10 mouse cellular contexts compared by ENCODE assay signal in genomic region chr12:13129677-13130082, GRCm38 (mm10).
DNase-seq lines count a peak whose midpoint lies in the region; ATAC-seq lines count a peak whose summit lies in the region.
"Had no signal": no experiment of that assay in that cellular context is flagged by ENCODE, and none has a peak within 500 bp of the region (broad histone marks: within the 10 kb centered on the region; RNA-seq: fewer than 3 reads in every experiment).

No protein-coding gene starts in this region.

- H3K36me3 ChIP-seq in midbrain, embryonic 14.5 days (ENCODE audit: control insufficient read depth, insufficient read depth, low read length), result no peaks in the 10 kb centered on the region
- H3K36me3 ChIP-seq in midbrain, embryonic 10.5 days, result no peaks in the 10 kb centered on the region
- no peaks in the 10 kb centered on the region for H3K36me3 ChIP-seq in embryonic facial prominence, embryonic 11.5 days (replicated peaks; ENCODE audit: control insufficient read depth, insufficient read depth, low read depth, low read length)
- H3K36me3 ChIP-seq: embryonic facial prominence, embryonic 12.5 days had no signal

- no peak overlapping the region for H3K4me3 ChIP-seq in midbrain, embryonic 14.5 days (replicated peaks; ENCODE audit: low read depth, low read length)
- no peak overlapping the region for H3K4me3 ChIP-seq in midbrain, embryonic 10.5 days
- H3K4me3 ChIP-seq in embryonic facial prominence, embryonic 11.5 days (ENCODE audit: low read depth, low read length), result no peak overlapping the region
- H3K4me3 ChIP-seq: embryonic facial prominence, embryonic 12.5 days had no signal

- H3K9me3 ChIP-seq in midbrain, embryonic 14.5 days (ENCODE audit: control insufficient read depth, low read length), result no peaks in the 10 kb centered on the region
- H3K9me3 ChIP-seq in midbrain, embryonic 10.5 days (replicated peaks), result no peaks in the 10 kb centered on the region
- no peaks in the 10 kb centered on the region for H3K9me3 ChIP-seq in embryonic facial prominence, embryonic 11.5 days (replicated peaks; ENCODE audit: control insufficient read depth, low read length)
- H3K9me3 ChIP-seq: embryonic facial prominence, embryonic 12.5 days had no signal

- DNase-seq in midbrain, embryonic 14.5 days, result peak; percentile 36
- no peak for DNase-seq in midbrain, embryonic 10.5 days (ENCODE audit: low spot score)
- DNase-seq in embryonic facial prominence, embryonic 11.5 days (ENCODE audit: low spot score), result peak; percentile 30
- peak; percentile 64 for DNase-seq in kidney, adult 18-20 months
- peak; percentile 60 to 86 for DNase-seq in lung, postnatal 4 days
- no peak for DNase-seq in left cerebral cortex, adult 9 months (ENCODE audit: low spot score in 2 of 2)
- no peak for DNase-seq in layer of hippocampus, adult 8-10 months (ENCODE audit: low spot score in 2 of 2)

- no peak for ATAC-seq in midbrain, embryonic 14.5 days (ENCODE audit: low FRiP score, low TSS enrichment)
- ATAC-seq in embryonic facial prominence, embryonic 11.5 days (replicated peaks; ENCODE audit: insufficient number of reproducible peaks, low FRiP score, low TSS enrichment, low read depth), result no peak
- ATAC-seq in erythroblast, adult 5-6 weeks (replicated peaks; ENCODE audit: low FRiP score, poor library complexity, severe bottlenecking), result no peak

- no peak overlapping the region for H3K27ac ChIP-seq in midbrain, embryonic 14.5 days (replicated peaks; ENCODE audit: low read depth, low read length)
- H3K27ac ChIP-seq in midbrain, embryonic 10.5 days (replicated peaks), result no peak overlapping the region
- no peak overlapping the region for H3K27ac ChIP-seq in embryonic facial prominence, embryonic 11.5 days (replicated peaks; ENCODE audit: low read depth, low read length)
- H3K27ac ChIP-seq: embryonic facial prominence, embryonic 12.5 days; liver, embryonic 14.5 days had no signal

- 70% methylated on average over 8 of the region's 8 CpGs for WGBS in midbrain, embryonic 14.5 days
- 76% methylated on average over 8 of the region's 8 CpGs for WGBS in midbrain, embryonic 10.5 days
- WGBS in embryonic facial prominence, embryonic 11.5 days, result 48% methylated on average over 8 of the region's 8 CpGs

- no peak overlapping the region for H3K4me2 ChIP-seq in midbrain, embryonic 14.5 days (ENCODE audit: low read length)
- H3K4me2 ChIP-seq in embryonic facial prominence, embryonic 11.5 days (ENCODE audit: low read depth, low read length), result no peak overlapping the region
- H3K4me2 ChIP-seq: embryonic facial prominence, embryonic 12.5 days had no signal

- no peak overlapping the region for H3K9ac ChIP-seq in midbrain, embryonic 14.5 days (replicated peaks; ENCODE audit: low read length)
- no peak overlapping the region for H3K9ac ChIP-seq in embryonic facial prominence, embryonic 11.5 days (replicated peaks; ENCODE audit: low read length)
- H3K9ac ChIP-seq: embryonic facial prominence, embryonic 12.5 days; liver, embryonic 14.5 days had no signal

- H3K27me3 ChIP-seq in midbrain, embryonic 14.5 days (ENCODE audit: control insufficient read depth, insufficient read depth, low read length), result no peaks in the 10 kb centered on the region
- no peaks in the 10 kb centered on the region for H3K27me3 ChIP-seq in midbrain, embryonic 10.5 days (ENCODE audit: low read depth, poor library complexity, severe bottlenecking)
- no peaks in the 10 kb centered on the region for H3K27me3 ChIP-seq in embryonic facial prominence, embryonic 11.5 days (ENCODE audit: control insufficient read depth, insufficient read depth, low read length)
- H3K27me3 ChIP-seq: embryonic facial prominence, embryonic 12.5 days had no signal

- H3K4me1 ChIP-seq in midbrain, embryonic 14.5 days (ENCODE audit: control insufficient read depth, insufficient read depth, low read length), result no peaks in the 10 kb centered on the region
- H3K4me1 ChIP-seq in midbrain, embryonic 10.5 days, result no peaks in the 10 kb centered on the region
- H3K4me1 ChIP-seq in embryonic facial prominence, embryonic 11.5 days (ENCODE audit: control insufficient read depth, insufficient read depth, low read length), result no peaks in the 10 kb centered on the region

Comparison
In these comparisons a context has a peak if more than half of its experiments do, and no peak if none do; other contexts are left out.
1. DNase-seq: peak in midbrain, embryonic 14.5 days (single experiment), embryonic facial prominence, embryonic 11.5 days (single experiment), kidney, adult 18-20 months (single experiment) and lung, postnatal 4 days (2 of 2); none in midbrain, embryonic 10.5 days (single experiment), left cerebral cortex, adult 9 months (0 of 2) and layer of hippocampus, adult 8-10 months (0 of 2).